ENCODE assay signal across 8 mouse cellular contexts in the genomic region with DNA sequence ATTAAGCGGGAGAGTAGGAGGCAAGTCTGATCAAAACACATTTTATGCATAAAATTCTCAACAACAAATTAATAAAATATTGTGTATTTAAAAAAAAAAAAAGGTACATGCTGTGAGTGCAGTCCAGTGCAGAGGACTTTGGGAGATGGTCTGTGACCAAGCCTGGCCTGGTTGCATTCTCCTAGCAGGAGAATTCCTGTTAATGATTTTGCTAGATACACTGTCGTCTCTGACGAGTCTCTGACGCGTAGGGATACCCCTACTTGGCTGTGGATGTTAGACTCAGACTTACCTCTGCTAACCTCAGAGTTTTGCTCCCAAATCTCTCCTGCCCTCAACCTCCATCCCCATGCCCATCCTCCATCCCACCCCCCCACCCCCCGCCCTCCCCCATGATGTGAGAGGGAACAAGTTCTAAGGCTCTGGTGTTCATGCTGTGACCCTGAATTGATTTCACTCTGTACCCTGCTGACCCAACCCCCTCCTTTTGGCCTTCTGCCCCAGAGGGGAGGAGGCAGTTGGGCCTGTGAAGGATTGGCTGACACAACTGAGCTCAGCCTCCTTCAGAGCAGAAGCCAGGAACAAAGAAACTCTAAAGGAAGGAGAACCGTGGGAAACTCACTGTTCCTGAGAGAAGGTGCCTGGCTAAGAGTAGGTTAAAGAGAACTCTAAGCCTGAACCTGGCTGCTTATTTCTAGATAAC. TPM values are rescaled to one million over a fixed set of nuclear protein-coding genes. Genes with fewer than 3 reads are reported as not detected.
A peak's percentile ranks its signal among the peaks of the same experiment; 100 is the strongest.
DNase-seq lines count a peak whose midpoint lies in the region; ATAC-seq lines count a peak whose summit lies in the region.

A gene (plus strand): TSS at position 580 of the 703 bp plus-strand sequence.

- no peaks in the 10 kb centered on the region for H3K27me3 ChIP-seq in intestine, embryonic 15.5 days (replicated peaks)
- H3K27me3 ChIP-seq in intestine, embryonic 16.5 days (replicated peaks; ENCODE audit: control insufficient read depth, insufficient read depth, low read length), result no peaks in the 10 kb centered on the region
- no peaks in the 10 kb centered on the region for H3K27me3 ChIP-seq in hindbrain, embryonic 13.5 days

- peak; percentile 53; the same call in 1 of the 2 replicates for ATAC-seq in intestine, embryonic 15.5 days
- no peak for ATAC-seq in intestine, embryonic 16.5 days
- ATAC-seq in hindbrain, embryonic 13.5 days (ENCODE audit: low FRiP score), result 0 out of 2 replicates have a peak, but pooled peaks have one; percentile 21
- no peak for ATAC-seq in CD4-positive, CD25-positive, alpha-beta regulatory T cell, adult 4 months

- DNase-seq in cerebellum, adult 8-10 months, result peak; percentile 4
- DNase-seq in left cerebral cortex, adult 9 months (ENCODE audit: low spot score in 2 of 2), result peak; percentile 10 to 27
- peak; percentile 14 for DNase-seq in ovary, postnatal 10 days (ENCODE audit: low spot score)
- no peak for DNase-seq in thymus, postnatal 25 days

- 29% methylated on average over 7 of the region's 7 CpGs for WGBS in intestine, embryonic 15.5 days
- WGBS in intestine, embryonic 16.5 days, result 41% methylated on average over 7 of the region's 7 CpGs
- WGBS in hindbrain, embryonic 13.5 days, result 13% methylated on average over 7 of the region's 7 CpGs

- H3K4me1 ChIP-seq in intestine, embryonic 15.5 days (replicated peaks), result no peaks in the 10 kb centered on the region
- 0 out of 2 replicates have a peak, but pooled peaks cover 4% of the 10 kb centered on the region for H3K4me1 ChIP-seq in intestine, embryonic 16.5 days (ENCODE audit: control insufficient read depth, insufficient read depth, low read length)
- peaks cover 4% of the 10 kb centered on the region; the same call in 1 of the 2 replicates for H3K4me1 ChIP-seq in hindbrain, embryonic 13.5 days (replicated peaks)

- no peak within 1 kb of the TSS for H3K9ac ChIP-seq in intestine, embryonic 15.5 days
- no peak within 1 kb of the TSS for H3K9ac ChIP-seq in intestine, embryonic 16.5 days (ENCODE audit: low read depth, low read length)
- H3K9ac ChIP-seq in hindbrain, embryonic 13.5 days, result no peak within 1 kb of the TSS

- H3K4me2 ChIP-seq in intestine, embryonic 15.5 days (replicated peaks), result no peak within 1 kb of the TSS
- no peak within 1 kb of the TSS for H3K4me2 ChIP-seq in intestine, embryonic 16.5 days (ENCODE audit: low read depth, low read length)
- no peak within 1 kb of the TSS for H3K4me2 ChIP-seq in hindbrain, embryonic 13.5 days

- no peak within 1 kb of the TSS for H3K4me3 ChIP-seq in intestine, embryonic 15.5 days (replicated peaks)
- H3K4me3 ChIP-seq in intestine, embryonic 16.5 days (ENCODE audit: low read length), result no peak within 1 kb of the TSS
- H3K4me3 ChIP-seq in hindbrain, embryonic 13.5 days, result no peak within 1 kb of the TSS

- H3K9me3 ChIP-seq in intestine, embryonic 15.5 days, result no peaks in the 10 kb centered on the region
- H3K9me3 ChIP-seq in intestine, embryonic 16.5 days (ENCODE audit: control insufficient read depth, low read length), result no peaks in the 10 kb centered on the region
- no peaks in the 10 kb centered on the region for H3K9me3 ChIP-seq in hindbrain, embryonic 13.5 days

- H3K27ac ChIP-seq in intestine, embryonic 15.5 days, result no peak within 1 kb of the TSS
- no peak within 1 kb of the TSS for H3K27ac ChIP-seq in intestine, embryonic 16.5 days (ENCODE audit: low read length)
- 0 out of 2 replicates have a peak within 1 kb of the TSS, but pooled peaks have one; percentile 8 for H3K27ac ChIP-seq in hindbrain, embryonic 13.5 days

- H3K36me3 ChIP-seq in intestine, embryonic 15.5 days, result no peaks in the 10 kb centered on the region
- H3K36me3 ChIP-seq in intestine, embryonic 16.5 days (ENCODE audit: control insufficient read depth, insufficient read depth, low read length), result no peaks in the 10 kb centered on the region
- H3K36me3 ChIP-seq in hindbrain, embryonic 13.5 days, result no peaks in the 10 kb centered on the region

RNA-seq across cellular contexts. Expression of the gene that starts here (rescaled TPM):
- 0.60 and 0.72 TPM in 2 replicates for polyA plus RNA-seq in intestine, embryonic 15.5 days (2015; fragmentation: Nextera tagmentation; extraction: Ambion mirVana)
- 0.26 and 0.28 TPM in 2 replicates for polyA plus RNA-seq in intestine, embryonic 16.5 days (2015; fragmentation: Nextera tagmentation; extraction: Ambion mirVana)
- polyA plus RNA-seq in hindbrain, embryonic 13.5 days (2015; fragmentation: Nextera tagmentation; extraction: Ambion mirVana), result 1.8 and 2.0 TPM in 2 replicates
- polyA plus RNA-seq in CD4-positive, CD25-positive, alpha-beta regulatory T cell, adult 4 months (2017; shearing (Covaris generic)), result not detected

Comparison
In these comparisons a context has a peak if more than half of its experiments do, and no peak if none do; other contexts are left out.
1. Peak in ATAC-seq in intestine, embryonic 15.5 days; RNA of the gene not detected or under 1 TPM.